Mouse (Mus musculus) megakaryocyte, embryonic 14.5 days (primary cell): Measurements from ENCODE around the gene Slc35e4. TPM values are rescaled to one million over a fixed set of nuclear protein-coding genes. Genes with fewer than 3 reads are reported as not detected.
A peak's percentile ranks its signal among the peaks of the same experiment; 100 is the strongest.
"Not testable (repeated sequence)": the region's sequence is repeated elsewhere in the genome, so short reads cannot be mapped to it uniquely, and the experiment has no call there.

Experiments used
- H3K27me3 ChIP-seq: replicated peaks from 2 replicates; pipeline ENCODE3; 2012; ENCODE audit warnings: inconsistent platforms
- H3K36me3 ChIP-seq: replicated peaks from 2 replicates; pipeline ENCODE3; 2012; ENCODE audit warnings: low read length, inconsistent platforms, mixed read lengths
- H3K4me1 ChIP-seq: 2 replicates; pipeline ENCODE4 v1.6.1; 2012; ENCODE audit warnings: inconsistent platforms
- H3K4me3 ChIP-seq: replicated peaks from 2 replicates; pipeline ENCODE3; 2012; ENCODE audit warnings: moderate library complexity, mild to moderate bottlenecking, inconsistent platforms
- H3K9me3 ChIP-seq: 2 replicates; pipeline ENCODE4 v1.6.1; 2012; ENCODE audit warnings: inconsistent platforms
- FLI1 ChIP-seq: IDR thresholded peaks from 2 replicates; pipeline ENCODE4 v1.6.1; 2012; ENCODE audit warnings: low read length, inconsistent platforms, mixed read lengths
- GATA1 ChIP-seq: IDR thresholded peaks from 3 replicates; pipeline ENCODE4 v1.6.1; 2012; ENCODE audit warnings: mixed read lengths, low read length, inconsistent platforms, borderline replicate concordance
- polyA plus RNA-seq: library from polyadenylated mRNA; stranded (reverse); fragments of >175 nt; gene quantifications from 2 replicates; pipeline ENCODE4 v1.2.3, GENCODE M21; 2012; ENCODE audit warnings: low replicate concordance; ENCODE audit not compliant: insufficient read depth

Gene Slc35e4
- polyA plus RNA-seq, 1 experiment = 11.8 TPM

DNA sequence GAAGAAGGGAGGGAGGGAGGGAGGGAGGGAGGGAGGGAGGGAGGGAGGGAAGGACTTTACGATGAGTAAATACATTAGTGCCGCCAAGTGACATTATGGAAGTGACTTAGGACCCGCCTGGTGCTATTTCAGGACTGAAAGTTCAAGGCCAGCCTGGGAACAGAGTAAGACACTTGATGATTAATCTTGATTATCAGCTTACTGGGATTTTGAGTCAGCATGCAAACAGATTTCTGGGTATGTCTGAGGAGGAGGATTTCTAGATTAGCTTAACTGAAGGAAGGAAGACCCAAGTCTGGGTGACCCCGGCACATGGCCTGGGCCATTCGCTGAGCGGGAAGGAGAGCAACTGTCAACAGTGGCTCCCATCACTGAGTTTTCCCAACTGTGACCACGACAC is 6.0 kb upstream of the Slc35e4 start:
- Histone ChIP-seq H3K4me3 (no peak overlapping the region), H3K27me3 (peaks cover 19% of the 10 kb centered on the region), H3K9me3 (no peaks in the 10 kb centered on the region), H3K4me1 (peaks cover 4% of the 10 kb centered on the region; the same call in 1 of the 2 replicates), H3K36me3 (peaks cover 24% of the 10 kb centered on the region)
- TF ChIP-seq GATA1 (no peak), FLI1 (no peak)

DNA sequence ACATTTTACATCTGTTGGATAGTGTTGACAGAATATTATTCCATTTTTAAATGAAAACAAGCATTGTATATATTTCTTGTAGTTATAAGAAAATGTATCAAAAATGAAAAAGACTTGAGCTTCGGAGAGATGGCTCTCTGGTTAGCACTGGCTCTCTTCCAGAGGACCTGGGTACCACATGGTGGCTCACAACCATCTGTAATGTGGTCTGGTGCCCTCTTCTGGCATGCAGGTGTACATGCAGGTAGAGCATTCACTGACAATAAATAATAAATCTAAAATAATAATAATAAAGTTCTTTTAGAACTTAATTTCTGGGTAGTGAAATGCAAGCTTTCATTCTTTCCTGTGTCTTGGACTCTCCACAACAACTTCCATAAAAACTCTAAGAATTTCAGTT is 4.3 kb upstream of the Slc35e4 start:
- H3K36me3 ChIP-seq = peaks cover 13% of the 10 kb centered on the region
- H3K4me3 ChIP-seq = no peak overlapping the region
- no peaks in the 10 kb centered on the region for H3K9me3 ChIP-seq
- TF ChIP-seq FLI1 (no peak), GATA1 (no peak)
- peaks cover 16% of the 10 kb centered on the region for H3K27me3 ChIP-seq
- peaks cover 15% of the 10 kb centered on the region for H3K4me1 ChIP-seq

DNA sequence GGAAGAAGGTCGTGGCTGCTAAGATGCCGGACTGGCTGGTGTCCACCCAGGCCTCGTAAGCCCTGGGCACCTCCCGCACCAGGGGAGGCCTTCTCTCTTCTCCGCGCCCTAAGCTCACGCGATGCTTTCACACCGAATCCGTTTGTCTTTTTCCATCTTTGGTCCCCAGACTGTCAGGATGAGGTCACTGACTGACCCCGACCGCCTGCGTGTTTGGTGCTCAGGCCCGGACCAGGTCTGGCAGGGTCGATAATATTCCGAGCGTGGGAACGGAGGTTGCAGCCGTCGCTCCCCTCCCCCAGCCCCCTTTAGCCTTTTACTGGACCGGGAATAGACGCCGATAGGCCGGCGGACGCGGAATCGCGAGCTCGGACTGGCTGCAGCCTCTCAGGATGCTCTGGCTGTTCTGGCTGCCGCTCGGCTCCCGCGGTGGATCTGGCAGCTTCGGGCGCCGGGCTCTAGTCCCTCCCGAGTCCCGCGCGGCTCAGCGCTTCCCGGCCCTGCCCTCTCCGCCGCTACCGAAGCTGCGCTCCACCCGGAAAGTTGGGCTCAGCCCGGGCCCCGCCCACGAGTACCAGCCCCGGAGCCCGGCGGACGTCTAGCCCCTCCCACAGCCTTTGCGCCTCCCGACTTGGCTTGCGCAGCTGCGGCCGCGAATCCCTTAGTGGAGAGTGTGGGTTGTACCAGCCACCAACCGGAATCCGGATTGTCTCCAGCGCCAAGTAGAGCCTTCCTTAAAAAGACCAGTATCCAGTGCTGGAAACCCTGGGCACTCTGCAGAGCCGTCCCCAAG is 952 bp downstream of the Slc35e4 start:
- H3K4me1 ChIP-seq = peaks cover 67% of the 10 kb centered on the region
- peaks cover 19% of the 10 kb centered on the region for H3K27me3 ChIP-seq
- TF ChIP-seq FLI1 (no peak), GATA1 (no peak)
- peak overlapping the region; percentile 94 for H3K4me3 ChIP-seq
- no peaks in the 10 kb centered on the region for H3K9me3 ChIP-seq
- peaks cover 15% of the 10 kb centered on the region for H3K36me3 ChIP-seq

DNA sequence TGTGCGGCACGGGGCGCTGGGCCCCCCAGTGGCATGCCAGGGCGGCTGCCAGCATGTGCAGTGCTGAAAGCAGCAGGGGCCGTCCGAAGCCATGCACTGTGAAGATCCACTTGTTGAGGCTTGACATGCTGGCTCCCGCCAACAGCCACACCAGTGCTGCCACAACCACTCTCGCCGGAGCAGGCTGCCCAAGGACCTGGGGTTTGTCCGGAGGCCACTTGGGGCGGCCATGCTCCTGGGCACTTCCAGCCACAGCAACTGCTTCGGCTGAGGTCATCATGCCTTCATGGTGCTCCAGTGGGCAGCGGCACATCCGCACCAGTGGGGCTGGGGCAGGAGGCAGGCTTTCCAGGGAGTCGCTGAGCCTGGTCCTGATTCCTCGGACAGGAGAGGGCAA is 1.6 kb downstream of the Slc35e4 start:
- Histone ChIP-seq H3K27me3 (peaks cover 19% of the 10 kb centered on the region), H3K4me1 (peaks cover 73% of the 10 kb centered on the region), H3K4me3 (peak overlapping the region; percentile 94), H3K9me3 (no peaks in the 10 kb centered on the region), H3K36me3 (peaks cover 20% of the 10 kb centered on the region)
- no peak for TF ChIP-seq FLI1
- no peak for TF ChIP-seq GATA1

DNA sequence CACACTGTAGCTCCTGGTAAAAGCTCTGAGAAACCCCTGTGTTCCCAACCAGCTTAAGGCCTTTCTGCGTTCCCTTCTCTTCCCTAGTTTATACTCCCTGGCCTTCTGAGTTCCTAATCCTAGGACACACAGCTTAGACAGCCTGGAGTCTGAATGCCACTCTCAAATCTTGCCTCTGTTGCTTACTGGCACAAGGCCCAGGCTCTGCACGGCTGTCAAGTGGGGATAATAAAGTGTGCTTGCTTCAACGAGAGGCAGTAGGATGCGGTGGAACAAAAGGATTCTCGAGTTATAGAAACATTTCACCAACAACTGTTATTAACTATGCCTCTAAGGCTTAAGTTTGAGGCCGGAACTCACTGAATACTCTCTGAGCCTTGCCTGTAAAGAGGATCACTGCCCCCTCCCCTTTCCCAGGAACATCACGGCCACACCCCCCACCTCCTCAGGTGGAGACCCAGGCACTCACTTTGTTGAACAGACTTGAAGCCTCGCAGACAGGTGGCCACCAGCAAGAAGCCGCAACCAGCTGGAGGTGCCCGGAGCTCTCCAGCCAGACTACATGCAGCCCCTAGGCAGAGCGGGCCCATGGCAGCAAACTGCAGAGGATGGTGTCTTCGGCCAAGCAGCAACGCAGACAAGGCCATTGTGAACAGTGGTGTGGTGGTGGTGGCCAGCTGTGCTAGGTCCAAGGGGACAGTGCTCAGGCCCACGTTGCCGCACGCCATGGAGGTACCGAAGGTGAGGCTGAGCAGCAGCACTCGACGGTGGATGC is 2.2 kb downstream of the Slc35e4 start:
- Histone ChIP-seq H3K9me3 (no peaks in the 10 kb centered on the region), H3K36me3 (peaks cover 26% of the 10 kb centered on the region), H3K27me3 (peaks cover 18% of the 10 kb centered on the region), H3K4me3 (peak overlapping the region; percentile 94), H3K4me1 (peaks cover 77% of the 10 kb centered on the region)
- no peak for TF ChIP-seq FLI1
- no peak for TF ChIP-seq GATA1

DNA sequence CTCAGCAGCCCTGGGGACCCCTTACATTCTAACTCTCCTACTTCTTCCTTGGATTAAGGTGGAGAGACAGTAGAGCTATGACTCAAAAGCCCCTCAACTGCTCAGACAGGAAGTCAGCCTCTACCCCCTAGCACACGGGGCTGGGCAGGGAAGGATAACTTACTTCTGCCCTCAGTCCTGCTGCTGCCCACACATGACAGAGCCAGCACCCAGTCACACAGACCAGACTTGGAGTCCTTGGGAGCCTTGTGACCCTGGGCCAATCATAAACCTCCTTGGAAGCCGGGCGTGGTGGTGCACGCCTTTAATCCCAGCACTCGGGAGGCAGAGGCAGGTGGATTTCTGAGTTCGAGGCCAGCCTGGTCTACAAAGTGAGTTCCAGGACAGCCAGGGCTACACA is 3.0 kb downstream of the Slc35e4 start:
- Histone ChIP-seq H3K36me3 (peaks cover 35% of the 10 kb centered on the region), H3K27me3 (peaks cover 14% of the 10 kb centered on the region), H3K4me3 (peak overlapping the region; percentile 83), H3K4me1 (peaks cover 77% of the 10 kb centered on the region)
- not testable (repeated sequence) for H3K9me3 ChIP-seq

DNA sequence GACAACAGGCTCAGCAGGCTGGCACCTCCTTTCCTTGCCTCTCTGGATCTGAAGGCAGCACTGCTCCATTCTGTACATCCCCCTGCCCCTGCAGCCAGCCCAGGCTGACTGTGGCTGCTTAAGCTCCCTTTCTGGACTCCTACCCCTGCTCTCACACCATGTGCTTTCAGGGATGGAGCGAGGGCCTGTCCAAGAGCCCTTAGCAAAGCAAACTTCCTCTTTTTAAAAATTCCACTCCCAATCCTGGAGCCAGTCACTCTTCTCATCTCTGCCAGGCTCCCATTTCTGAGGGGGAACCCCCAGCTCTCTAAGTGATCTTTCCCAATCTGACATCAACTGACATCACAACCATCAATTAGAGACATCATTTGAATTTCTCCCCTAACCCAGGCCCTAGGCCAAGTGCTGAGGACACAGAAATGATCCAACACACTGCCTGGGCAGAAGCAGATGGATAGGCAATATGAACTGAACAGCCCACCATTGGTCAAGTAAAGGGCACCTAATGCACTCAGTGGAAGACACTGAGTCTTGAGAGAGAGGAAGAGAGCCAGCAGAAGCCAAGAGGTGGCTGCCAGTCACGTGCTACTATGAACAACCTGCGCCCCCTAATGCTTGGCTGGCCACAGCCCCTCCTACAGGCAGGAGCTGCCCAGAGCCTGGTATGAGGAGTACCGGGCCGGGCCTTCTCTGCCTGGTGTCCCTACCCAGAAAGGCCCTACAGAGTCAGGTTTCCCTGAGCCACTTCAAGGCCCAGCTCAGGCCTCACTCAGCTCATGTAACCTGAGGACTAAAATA is 3.8 kb downstream of the Slc35e4 start:
- H3K4me1 ChIP-seq = peaks cover 74% of the 10 kb centered on the region
- no peak for TF ChIP-seq GATA1
- TF ChIP-seq FLI1 = no peak
- H3K27me3 ChIP-seq = peaks cover 9% of the 10 kb centered on the region
- peaks cover 42% of the 10 kb centered on the region for H3K36me3 ChIP-seq
- peak overlapping the region; percentile 83 for H3K4me3 ChIP-seq
- H3K9me3 ChIP-seq = no peaks in the 10 kb centered on the region

DNA sequence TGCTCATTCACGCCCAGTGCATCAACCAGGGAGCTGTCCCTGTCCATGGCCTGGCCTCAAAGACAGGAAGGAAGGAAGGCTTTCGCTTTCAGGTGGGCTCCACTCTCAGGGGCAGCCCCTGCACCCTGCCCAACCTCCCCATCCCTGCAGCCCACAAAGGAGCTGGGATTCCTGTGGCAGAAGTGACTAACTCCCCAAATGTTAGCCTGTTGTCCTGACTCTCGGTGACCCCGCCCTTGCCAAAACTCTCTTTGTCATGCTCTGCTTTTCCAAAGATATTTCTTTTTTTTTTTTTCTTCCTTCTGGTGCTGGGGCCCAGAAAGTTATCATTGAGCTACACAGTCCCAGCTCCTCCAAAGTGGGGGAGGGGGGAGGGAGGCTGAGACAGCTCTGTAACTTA is 5.2 kb downstream of the Slc35e4 start:
- Histone ChIP-seq H3K27me3 (peaks cover 9% of the 10 kb centered on the region), H3K4me3 (peak overlapping the region; percentile 35), H3K36me3 (peaks cover 57% of the 10 kb centered on the region), H3K4me1 (peaks cover 75% of the 10 kb centered on the region), H3K9me3 (no peaks in the 10 kb centered on the region)
- TF ChIP-seq FLI1 = no peak
- no peak for TF ChIP-seq GATA1

DNA sequence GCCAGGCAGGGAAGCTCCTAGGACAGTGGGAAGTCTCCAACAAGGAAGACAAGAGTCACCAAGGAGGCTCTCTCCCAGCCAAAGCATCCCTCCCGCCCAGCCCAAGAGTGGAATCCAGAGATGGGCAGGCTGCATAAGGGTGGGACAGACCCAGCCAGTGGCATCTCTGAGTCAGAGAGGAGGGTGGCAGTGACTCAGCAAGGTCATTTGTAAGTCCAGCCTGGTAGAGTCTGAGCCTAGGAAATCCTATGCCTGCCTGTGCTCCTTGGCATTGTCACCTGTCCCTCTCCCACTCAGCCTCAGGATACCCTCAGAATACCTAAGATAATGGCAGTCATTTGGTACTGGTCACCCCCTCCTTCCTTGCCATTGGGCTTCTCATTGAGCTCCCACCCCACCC is 9.0 kb downstream of the Slc35e4 start:
- H3K27me3 ChIP-seq = peaks cover 2% of the 10 kb centered on the region
- no peak overlapping the region for H3K4me3 ChIP-seq
- peaks cover 41% of the 10 kb centered on the region for H3K4me1 ChIP-seq
- TF ChIP-seq GATA1 (no peak), FLI1 (no peak)
- H3K36me3 ChIP-seq = peaks cover 59% of the 10 kb centered on the region
- no peaks in the 10 kb centered on the region for H3K9me3 ChIP-seq
